Mouse (Mus musculus) cortical plate, adult 2 months (tissue): Measurements from ENCODE around the gene Scp2d1.

Experiments
- CTCF ChIP-seq: fragments of 200-500 bp; IDR thresholded peaks from 2 replicates; pipeline ENCODE4 v1.5.1; 2011; ENCODE audit warnings: mild to moderate bottlenecking, control low read depth, low read length; ENCODE audit not compliant: insufficient read depth; ENCODE audit errors: extremely low read depth
- POLR2A ChIP-seq: fragments of 200-500 bp; IDR thresholded peaks from 2 replicates; pipeline ENCODE4 v1.6.1; 2011; ENCODE audit warnings: mild to moderate bottlenecking, low read length, control low read depth; ENCODE audit not compliant: insufficient read depth; ENCODE audit errors: extremely low read depth

GRCm38 (mm10) chr2:144797515-144797914, 25.9 kb upstream of the Scp2d1 start:
- TF ChIP-seq CTCF = no peak
- no peak for TF ChIP-seq POLR2A
